Comparison of ENCODE assay signal across 18 mouse cellular contexts in the genomic region with DNA sequence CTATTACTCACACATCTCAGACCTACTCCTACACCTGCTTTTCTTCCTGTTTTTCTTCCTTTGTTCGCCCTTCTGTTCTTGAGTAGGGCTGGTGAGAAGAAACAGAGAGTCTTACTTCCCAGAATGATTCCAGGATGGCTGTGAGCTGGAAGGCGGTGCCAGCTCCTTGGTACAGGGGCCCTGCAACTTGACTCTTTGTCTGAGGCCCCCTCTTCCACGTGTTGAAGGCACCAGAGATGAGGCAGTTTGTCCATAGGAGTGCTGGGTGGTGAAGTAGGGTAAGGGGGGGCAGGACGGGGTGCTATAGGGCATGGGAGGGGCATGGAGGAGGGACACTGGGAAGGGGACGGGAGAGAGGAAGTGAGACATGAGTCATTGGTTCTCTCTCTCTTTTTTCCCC.
DNase-seq lines count a peak whose midpoint lies in the region; ATAC-seq lines count a peak whose summit lies in the region.
"Had no signal": no experiment of that assay in that cellular context is flagged by ENCODE, and none has a peak within 500 bp of the region (broad histone marks: within the 10 kb centered on the region; RNA-seq: fewer than 3 reads in every experiment).

No protein-coding gene starts in this region.

- H3K4me1 ChIP-seq in heart, embryonic 12.5 days (replicated peaks) = no peaks in the 10 kb centered on the region
- no peaks in the 10 kb centered on the region for H3K4me1 ChIP-seq in kidney, embryonic 15.5 days
- H3K4me1 ChIP-seq: embryonic facial prominence, embryonic 10.5 days; embryonic facial prominence, embryonic 12.5 days; forebrain, embryonic 13.5 days; forebrain, embryonic 15.5 days had no signal

- H3K27ac ChIP-seq in heart, embryonic 12.5 days (ENCODE audit: poor library complexity, severe bottlenecking) = no peak overlapping the region
- 0 out of 2 replicates have a peak overlapping the region, but pooled peaks have one; percentile 32 for H3K27ac ChIP-seq in kidney, embryonic 15.5 days
- H3K27ac ChIP-seq: embryonic facial prominence, embryonic 10.5 days; embryonic facial prominence, embryonic 12.5 days; forebrain, embryonic 13.5 days; forebrain, embryonic 15.5 days had no signal

- no peaks in the 10 kb centered on the region for H3K27me3 ChIP-seq in heart, embryonic 12.5 days (replicated peaks)
- H3K27me3 ChIP-seq in kidney, embryonic 15.5 days = no peaks in the 10 kb centered on the region
- H3K27me3 ChIP-seq: embryonic facial prominence, embryonic 12.5 days; forebrain, embryonic 13.5 days; forebrain, embryonic 15.5 days had no signal

- peaks cover 4% of the 10 kb centered on the region; the same call in 1 of the 2 replicates for H3K9me3 ChIP-seq in heart, embryonic 12.5 days (replicated peaks)
- no peaks in the 10 kb centered on the region for H3K9me3 ChIP-seq in kidney, embryonic 15.5 days (replicated peaks)
- H3K9me3 ChIP-seq: embryonic facial prominence, embryonic 10.5 days; embryonic facial prominence, embryonic 12.5 days; forebrain, embryonic 13.5 days; forebrain, embryonic 15.5 days had no signal

- no peaks in the 10 kb centered on the region for H3K36me3 ChIP-seq in heart, embryonic 12.5 days
- H3K36me3 ChIP-seq in kidney, embryonic 15.5 days = no peaks in the 10 kb centered on the region
- H3K36me3 ChIP-seq: embryonic facial prominence, embryonic 10.5 days; embryonic facial prominence, embryonic 12.5 days; forebrain, embryonic 15.5 days had no signal

- 60% methylated on average over 5 of the region's 5 CpGs for WGBS in heart, embryonic 12.5 days
- 57% methylated on average over 5 of the region's 5 CpGs for WGBS in kidney, embryonic 15.5 days

- H3K9ac ChIP-seq in heart, embryonic 12.5 days = no peak overlapping the region
- no peak overlapping the region for H3K9ac ChIP-seq in kidney, embryonic 15.5 days
- H3K9ac ChIP-seq: embryonic facial prominence, embryonic 12.5 days; forebrain, embryonic 13.5 days; forebrain, embryonic 15.5 days had no signal

- no peak overlapping the region for H3K4me3 ChIP-seq in heart, embryonic 12.5 days
- no peak overlapping the region for H3K4me3 ChIP-seq in kidney, embryonic 15.5 days (replicated peaks)
- H3K4me3 ChIP-seq: embryonic facial prominence, embryonic 10.5 days; embryonic facial prominence, embryonic 12.5 days; forebrain, embryonic 13.5 days; forebrain, embryonic 15.5 days had no signal

- peak; percentile 60 for DNase-seq in heart, adult 11 months
- DNase-seq in kidney, adult 18-20 months = no peak
- DNase-seq in brain, adult 2 months (ENCODE audit: low read depth, low spot score) = peak; percentile 41
- no peak for DNase-seq in urinary bladder, adult 2 months (ENCODE audit: low spot score)
- DNase-seq: adrenal gland, adult 2 months; adrenal gland, postnatal 10 days; adrenal gland, postnatal 25 days; cerebellum, adult 11-12 months; cerebellum, adult 2 months; cerebellum, adult 9-10 months; cerebellum, postnatal 10 days; cerebellum, postnatal 25 days had no signal

- no peak for ATAC-seq in heart, embryonic 12.5 days (ENCODE audit: insufficient number of reproducible peaks, low FRiP score)
- peak; percentile 56; the same call in 1 of the 2 replicates for ATAC-seq in kidney, embryonic 15.5 days (replicated peaks; ENCODE audit: low FRiP score)
- ATAC-seq: forebrain, embryonic 13.5 days; forebrain, embryonic 15.5 days had no signal

- H3K4me2 ChIP-seq in heart, embryonic 12.5 days = no peak overlapping the region
- H3K4me2 ChIP-seq in kidney, embryonic 15.5 days = no peak overlapping the region
- H3K4me2 ChIP-seq: embryonic facial prominence, embryonic 12.5 days; forebrain, embryonic 13.5 days; forebrain, embryonic 15.5 days had no signal

Comparison
In these comparisons a context has a peak if more than half of its experiments do, and no peak if none do; other contexts are left out.
1. DNase-seq: peak in heart, adult 11 months (single experiment) and brain, adult 2 months (single experiment); none in kidney, adult 18-20 months (single experiment) and urinary bladder, adult 2 months (single experiment).